Mouse (Mus musculus) CD4-positive, CD25-positive, alpha-beta regulatory T cell, adult 4 months (primary cell): ENCODE measurements around the gene B3gntl1. TPM values are rescaled to one million over a fixed set of nuclear protein-coding genes. Genes with fewer than 3 reads are reported as not detected.
"Not testable (repeated sequence)": the region's sequence is repeated elsewhere in the genome, so short reads cannot be mapped to it uniquely, and the experiment has no call there.

ENCODE experiments used
- ATAC-seq: one replicate; pipeline ENCODE4 v1.8.0; 2017
- polyA plus RNA-seq, 2 experiments: library from polyadenylated mRNA; unstranded; fragments of 100-300 nt; shearing (Covaris generic); gene quantifications; one replicate each; pipeline ENCODE4 v1.2.1; 2017

Gene B3gntl1
- polyA plus RNA-seq, 2 experiments from 2014 or later, result 11.3 to 18.8 TPM

- no peak for ATAC-seq
These were observed 10.3 kb upstream of the B3gntl1 start for GRCm38 (mm10) chr11:121683243-121683642.

DNA sequence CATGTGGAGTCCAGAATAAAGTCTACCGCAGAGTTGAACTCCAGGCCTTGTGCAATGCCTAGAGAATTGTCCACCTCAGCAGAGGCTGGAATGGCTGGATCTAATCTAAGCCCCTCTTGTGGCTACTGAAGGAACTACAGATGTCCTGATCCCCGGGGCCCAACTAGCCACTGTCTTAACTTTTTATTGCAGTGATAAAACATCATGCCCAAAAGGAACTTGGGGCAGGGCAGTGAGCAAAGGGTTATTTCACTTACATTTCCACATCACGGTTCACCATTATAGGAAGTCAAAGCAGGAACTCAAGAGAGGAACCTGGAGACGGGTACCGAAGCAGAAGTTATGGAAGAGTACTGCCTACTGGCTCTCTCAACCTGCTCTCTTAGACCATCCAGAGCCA is 7.8 kb upstream of the B3gntl1 start:
- no peak for ATAC-seq

- ATAC-seq, result no peak
These were observed 6.6 kb upstream of the B3gntl1 start for GRCm38 (mm10) chr11:121679581-121679980.

GRCm38 (mm10) chr11:121676836-121677235 is 3.9 kb upstream of the B3gntl1 start:
- ATAC-seq, result no peak

- no peak for ATAC-seq
These were observed 676 bp upstream of the B3gntl1 start for GRCm38 (mm10) chr11:121673629-121674028.

- ATAC-seq, result no peak
These were observed 502 bp downstream of the B3gntl1 start for GRCm38 (mm10) chr11:121672312-121672989.

DNA sequence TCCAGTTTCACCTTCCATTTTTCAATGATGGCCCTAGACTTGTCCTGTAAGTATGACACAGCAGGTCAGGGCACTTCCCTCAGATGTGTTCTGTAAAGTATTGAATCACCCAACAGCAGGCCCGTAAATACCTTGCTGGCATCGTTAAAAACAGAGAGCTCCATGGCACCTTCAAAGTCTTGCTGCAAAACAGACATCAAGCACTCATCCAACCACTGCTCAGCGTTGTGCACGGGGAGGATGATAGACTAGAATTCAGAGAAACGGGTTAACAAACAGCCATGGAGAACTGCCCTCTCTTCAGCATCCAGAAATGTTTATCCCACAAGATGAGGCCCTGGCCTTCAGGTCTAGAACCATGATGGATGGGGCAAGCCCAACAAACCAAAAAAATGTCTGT is 2.0 kb downstream of the B3gntl1 start:
- no peak for ATAC-seq

DNA sequence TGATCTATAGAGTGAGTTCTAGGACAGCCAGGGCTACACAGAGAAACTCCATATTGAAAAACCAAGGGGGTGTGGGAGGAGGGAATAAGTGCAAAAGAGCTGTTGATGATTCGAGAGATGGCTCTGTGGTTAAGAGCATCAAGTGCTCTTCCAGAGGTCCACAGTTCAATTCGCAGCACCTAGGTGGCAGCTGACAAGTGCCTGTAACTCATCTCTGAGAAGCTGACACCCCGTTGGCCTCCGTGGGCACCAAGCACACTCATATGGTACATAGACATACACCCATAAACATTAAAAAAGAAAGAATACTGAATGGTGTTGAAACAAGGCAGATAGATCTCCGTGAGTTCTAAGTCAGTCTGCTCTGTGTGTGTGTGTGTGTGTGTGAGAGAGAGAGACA is 4.2 kb downstream of the B3gntl1 start:
- ATAC-seq, result no peak

GRCm38 (mm10) chr11:121667541-121667940 is 5.4 kb downstream of the B3gntl1 start:
- no peak for ATAC-seq

- ATAC-seq, result no peak
These were observed 11.8 kb downstream of the B3gntl1 start for GRCm38 (mm10) chr11:121661116-121661515.

GRCm38 (mm10) chr11:121660604-121661003 is 12.3 kb downstream of the B3gntl1 start:
- ATAC-seq, result not testable (repeated sequence)

DNA sequence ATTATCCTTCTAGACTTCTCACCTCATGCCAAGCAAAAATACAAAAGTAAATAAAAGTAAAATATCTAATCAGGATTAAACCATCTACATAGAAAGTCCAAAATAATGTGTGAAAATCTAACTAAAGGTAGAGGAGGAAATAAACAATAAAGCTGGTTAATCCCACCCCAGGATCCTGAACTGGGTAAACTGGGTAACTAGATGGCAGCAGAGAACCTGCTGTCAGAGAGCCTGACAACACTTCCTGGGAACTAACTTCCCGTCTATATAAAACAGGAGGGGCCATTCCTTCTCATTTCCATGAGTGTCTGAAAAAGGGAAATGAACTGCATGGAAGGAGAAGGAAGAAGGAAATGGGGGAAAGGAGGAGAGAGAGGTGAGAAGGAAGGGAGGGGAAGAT is 14.8 kb downstream of the B3gntl1 start:
- no peak for ATAC-seq

DNA sequence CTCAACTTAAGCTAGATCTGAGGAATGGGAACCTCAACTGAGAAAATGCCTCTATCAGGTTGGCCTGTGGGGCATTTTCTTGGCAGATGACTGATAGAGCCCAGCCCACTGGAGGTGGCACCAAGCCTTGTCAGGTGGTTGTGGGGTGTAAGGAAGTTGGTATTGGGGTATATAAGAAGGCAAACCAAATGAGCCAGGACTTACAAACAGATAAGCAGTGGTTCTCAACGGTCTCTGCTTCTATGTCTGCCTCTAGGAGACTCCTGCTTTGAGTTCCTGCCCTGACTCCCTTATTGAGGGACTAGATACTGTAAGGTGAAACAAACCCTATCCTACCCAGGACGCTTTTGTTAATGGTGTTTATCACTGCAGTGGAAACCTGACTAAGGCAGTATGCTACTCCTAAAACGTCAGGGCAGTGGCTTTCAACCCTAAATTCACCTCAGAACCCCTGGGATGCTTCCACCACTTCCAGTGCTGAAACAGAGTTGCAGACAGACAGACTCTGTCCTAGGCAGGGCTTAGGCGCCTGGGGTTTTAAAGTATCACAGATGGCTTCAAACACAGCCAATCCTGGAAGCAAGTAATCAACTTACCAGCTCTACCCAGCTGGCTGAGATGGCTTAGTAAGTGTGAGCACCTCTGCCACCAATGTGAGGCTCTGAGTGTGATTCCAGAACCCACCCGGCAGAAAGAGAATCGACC is 17.0 kb downstream of the B3gntl1 start:
- peak; percentile 38 for ATAC-seq

GRCm38 (mm10) chr11:121655166-121655806 is 17.7 kb downstream of the B3gntl1 start:
- peak; percentile 76 for ATAC-seq

- no peak for ATAC-seq
These were observed 18.5 kb downstream of the B3gntl1 start for GRCm38 (mm10) chr11:121654406-121654945.

DNA sequence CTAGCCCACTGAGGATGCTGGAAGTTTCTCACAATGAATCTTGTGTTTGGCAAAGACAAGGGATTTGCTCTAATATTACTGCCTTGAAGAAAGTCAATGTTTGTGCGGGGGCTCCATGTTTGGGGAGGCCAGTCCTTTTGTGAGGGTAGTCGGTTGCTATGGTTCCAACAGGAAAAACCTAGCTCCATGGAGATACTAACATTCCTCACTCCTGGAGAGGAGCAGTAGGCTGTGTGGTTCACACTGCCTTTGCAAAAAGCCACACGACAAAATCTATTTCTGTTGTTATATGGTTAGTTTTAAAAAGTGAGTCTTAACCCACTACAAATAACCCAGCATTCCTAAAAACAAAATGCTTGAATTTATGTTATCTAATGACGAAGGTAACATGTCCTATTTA is 19.3 kb downstream of the B3gntl1 start:
- no peak for ATAC-seq

DNA sequence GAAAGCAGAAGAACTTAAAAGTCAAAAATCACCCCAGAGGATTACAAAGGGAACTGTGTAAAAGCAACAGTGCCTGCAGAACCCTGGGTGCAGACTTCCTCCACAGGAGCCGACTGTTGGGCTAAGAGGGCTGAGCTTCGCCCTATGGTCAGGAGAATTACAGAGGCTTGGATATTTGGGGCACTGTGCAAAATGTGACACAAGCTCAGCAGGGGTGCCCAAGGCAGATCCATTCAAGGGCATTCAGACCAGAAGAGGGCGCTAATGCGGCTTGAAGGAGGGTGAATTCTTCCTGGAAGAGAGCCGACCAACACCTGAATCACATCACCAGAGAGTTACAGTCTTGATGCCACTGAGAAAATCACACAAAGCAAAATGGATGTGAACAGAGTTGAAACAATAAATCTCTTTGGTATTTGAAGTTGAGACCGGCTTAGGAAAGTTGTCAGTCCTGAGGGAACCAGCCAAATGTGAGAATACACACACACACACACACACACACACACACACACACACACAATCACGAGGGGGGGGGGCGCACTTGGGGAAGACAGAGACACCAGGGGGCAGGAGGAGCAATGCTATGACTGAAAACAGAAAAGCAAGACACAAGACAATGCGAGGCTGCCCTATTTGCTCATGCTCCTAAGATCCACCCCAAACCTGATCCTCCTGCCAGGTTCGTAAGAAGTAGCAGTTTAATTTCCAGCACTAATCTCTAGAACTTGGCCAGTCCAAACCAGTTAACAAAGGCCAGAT is 20.2 kb downstream of the B3gntl1 start:
- ATAC-seq, result peak; percentile 28

GRCm38 (mm10) chr11:121651983-121652382 is 21.0 kb downstream of the B3gntl1 start:
- ATAC-seq, result no peak

- no peak for ATAC-seq
These were observed 21.4 kb downstream of the B3gntl1 start for GRCm38 (mm10) chr11:121651556-121651955.

DNA sequence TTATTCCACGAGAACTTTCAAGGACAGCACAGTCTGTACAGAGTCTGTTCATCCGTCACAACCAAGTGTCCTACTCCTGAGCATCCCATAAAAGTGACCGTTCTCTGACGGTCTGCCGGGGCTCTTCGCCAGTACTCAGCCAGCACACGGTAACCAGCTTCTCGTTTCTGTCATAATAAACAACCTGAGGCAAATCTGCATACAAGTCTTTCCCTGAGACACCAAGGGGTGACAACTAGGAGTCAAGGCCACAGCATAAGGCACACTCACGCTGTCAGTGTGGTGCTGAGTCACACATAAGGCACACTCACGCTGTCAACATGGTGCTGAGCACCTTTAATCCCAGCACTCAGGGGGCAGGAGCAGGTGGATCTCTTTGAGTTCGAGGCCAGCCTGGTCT is 22.3 kb downstream of the B3gntl1 start:
- ATAC-seq, result no peak

GRCm38 (mm10) chr11:121649900-121650299 is 23.1 kb downstream of the B3gntl1 start:
- ATAC-seq, result no peak

DNA sequence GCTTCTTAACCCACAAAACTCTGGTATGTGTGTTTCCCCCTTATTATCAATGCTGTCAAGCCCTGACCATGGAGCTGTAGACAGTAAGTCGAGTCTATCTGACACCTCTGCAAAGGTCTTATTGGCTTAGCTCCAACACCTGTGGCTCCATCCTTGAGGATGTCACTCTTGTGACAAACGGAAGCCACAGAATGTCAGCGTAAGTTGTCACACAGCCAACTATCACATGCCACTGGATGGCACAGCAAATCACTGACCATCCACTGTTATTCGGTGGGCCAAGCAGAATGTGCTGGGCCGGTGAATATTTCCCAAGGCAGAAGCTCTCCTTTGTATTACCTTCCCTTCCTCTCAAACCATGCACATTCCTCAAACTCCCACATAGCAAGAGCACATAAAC is 24.8 kb downstream of the B3gntl1 start:
- no peak for ATAC-seq

DNA sequence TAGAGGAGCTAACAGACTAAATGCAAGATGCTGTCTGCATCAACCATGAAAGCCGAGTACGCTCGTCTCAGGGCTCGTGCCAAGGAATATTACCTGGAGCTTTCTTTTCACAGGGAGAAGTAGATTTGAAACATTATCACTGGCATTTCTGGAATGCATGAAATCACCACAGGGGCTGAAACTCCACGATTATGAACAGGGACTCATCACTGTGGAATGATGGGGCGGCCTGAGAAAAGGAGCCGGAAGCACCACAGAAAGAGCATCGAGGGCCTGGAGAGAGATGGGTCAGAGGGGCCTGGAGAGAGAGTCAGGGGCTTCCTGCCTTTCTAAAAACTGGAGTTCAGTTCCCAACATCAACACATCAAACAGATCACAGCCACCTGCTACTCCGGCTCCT is 25.6 kb downstream of the B3gntl1 start:
- no peak for ATAC-seq
